Mouse (Mus musculus): ENCODE data around the gene Plcg1. TPM values are rescaled to one million over a fixed set of nuclear protein-coding genes. Genes with fewer than 3 reads are reported as not detected.
A peak's percentile ranks its signal among the peaks of the same experiment; 100 is the strongest.

Plcg1 gene
- polyA plus RNA-seq, 1 experiment from 2014 or later = 11.4 TPM

DNA sequence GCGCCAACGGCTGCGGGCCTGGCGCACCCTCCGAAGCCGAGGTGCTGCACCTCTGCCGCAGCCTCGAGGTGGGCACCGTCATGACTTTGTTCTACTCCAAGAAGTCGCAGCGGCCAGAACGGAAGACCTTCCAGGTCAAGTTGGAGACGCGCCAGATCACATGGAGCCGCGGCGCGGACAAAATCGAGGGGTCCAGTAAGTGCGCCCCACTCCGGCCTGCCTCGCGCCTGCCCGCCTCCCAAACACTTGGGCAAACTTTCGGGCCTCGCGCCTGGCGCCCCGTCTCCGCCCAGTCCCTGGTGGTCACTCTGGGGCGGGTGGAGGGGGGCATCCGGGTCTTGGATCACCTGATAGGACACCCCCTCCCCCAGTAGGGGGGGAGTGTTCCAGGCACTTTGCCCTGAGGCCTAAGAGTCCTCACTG is 750 bp downstream of the Plcg1 start:
- Histone ChIP-seq H3K4me1 (replicated peaks; ENCODE audit: control insufficient read depth, insufficient read depth) (peaks cover 7% of the 10 kb centered on the region; the same call in 1 of the 2 replicates), H3K4me3 (ENCODE audit: low read depth, low read length) (peak overlapping the region; percentile 92), H3K4me2 (replicated peaks; ENCODE audit: low read depth) (peak overlapping the region; percentile 92), H3K9ac (ENCODE audit: low read length) (peak overlapping the region; percentile 96), H3K27me3 (ENCODE audit: control insufficient read depth, insufficient read depth, low read length) (no peaks in the 10 kb centered on the region), H3K27ac (replicated peaks) (peak overlapping the region; percentile 95), H3K36me3 (ENCODE audit: control insufficient read depth, insufficient read depth, low read length) (no peaks in the 10 kb centered on the region), H3K9me3 (ENCODE audit: control insufficient read depth, low read length) (no peaks in the 10 kb centered on the region)
- TF ChIP-seq CTCF (IDR thresholded peaks at IDR 0.05; ENCODE audit: low read depth) (peak; percentile 36; the same call in 1 of the 2 replicates), EP300 (optimal IDR thresholded peaks at IDR 0.05) (no peak)
- under 1% methylated on average over 31 of the region's 32 CpGs for WGBS
- DNase-seq (ENCODE audit: low spot score) = peak; percentile 59
- ATAC-seq (ENCODE audit: low FRiP score, low TSS enrichment) = peak; percentile 15

- no peak for TF ChIP-seq CTCF (IDR thresholded peaks at IDR 0.05; ENCODE audit: low read depth)
- no peak for TF ChIP-seq EP300 (optimal IDR thresholded peaks at IDR 0.05)
- Histone ChIP-seq H3K4me2 (replicated peaks; ENCODE audit: low read depth) (peak overlapping the region; percentile 92), H3K9me3 (ENCODE audit: control insufficient read depth, low read length) (no peaks in the 10 kb centered on the region), H3K4me3 (ENCODE audit: low read depth, low read length) (peak overlapping the region; percentile 92), H3K27ac (replicated peaks) (no peak overlapping the region; the same call in 1 of the 2 replicates), H3K4me1 (replicated peaks; ENCODE audit: control insufficient read depth, insufficient read depth) (peaks cover 7% of the 10 kb centered on the region; the same call in 1 of the 2 replicates), H3K27me3 (ENCODE audit: control insufficient read depth, insufficient read depth, low read length) (no peaks in the 10 kb centered on the region), H3K36me3 (ENCODE audit: control insufficient read depth, insufficient read depth, low read length) (no peaks in the 10 kb centered on the region), H3K9ac (ENCODE audit: low read length) (peak overlapping the region; percentile 96)
- ATAC-seq (ENCODE audit: low FRiP score, low TSS enrichment) = no peak
- 15% methylated on average over 9 of the region's 9 CpGs for WGBS
- no peak for DNase-seq (ENCODE audit: low spot score)
Measured at GRCm38 (mm10) chr2:160732420-160732995, 1.4 kb downstream of the Plcg1 start.

GRCm38 (mm10) chr2:160733131-160733531 is 2.0 kb downstream of the Plcg1 start:
- 23% methylated on average over 7 of the region's 7 CpGs for WGBS
- Histone ChIP-seq H3K9ac (ENCODE audit: low read length) (peak overlapping the region; percentile 96; the same call in 1 of the 2 replicates), H3K36me3 (ENCODE audit: control insufficient read depth, insufficient read depth, low read length) (no peaks in the 10 kb centered on the region), H3K4me2 (replicated peaks; ENCODE audit: low read depth) (peak overlapping the region; percentile 92), H3K27ac (replicated peaks) (no peak overlapping the region), H3K9me3 (ENCODE audit: control insufficient read depth, low read length) (no peaks in the 10 kb centered on the region), H3K4me3 (ENCODE audit: low read depth, low read length) (peak overlapping the region; percentile 92), H3K27me3 (ENCODE audit: control insufficient read depth, insufficient read depth, low read length) (no peaks in the 10 kb centered on the region), H3K4me1 (replicated peaks; ENCODE audit: control insufficient read depth, insufficient read depth) (peaks cover 7% of the 10 kb centered on the region; the same call in 1 of the 2 replicates)
- TF ChIP-seq CTCF (IDR thresholded peaks at IDR 0.05; ENCODE audit: low read depth) (no peak), EP300 (optimal IDR thresholded peaks at IDR 0.05) (no peak)
- DNase-seq (ENCODE audit: low spot score) (no peak), ATAC-seq (ENCODE audit: low FRiP score, low TSS enrichment) (no peak)

DNA sequence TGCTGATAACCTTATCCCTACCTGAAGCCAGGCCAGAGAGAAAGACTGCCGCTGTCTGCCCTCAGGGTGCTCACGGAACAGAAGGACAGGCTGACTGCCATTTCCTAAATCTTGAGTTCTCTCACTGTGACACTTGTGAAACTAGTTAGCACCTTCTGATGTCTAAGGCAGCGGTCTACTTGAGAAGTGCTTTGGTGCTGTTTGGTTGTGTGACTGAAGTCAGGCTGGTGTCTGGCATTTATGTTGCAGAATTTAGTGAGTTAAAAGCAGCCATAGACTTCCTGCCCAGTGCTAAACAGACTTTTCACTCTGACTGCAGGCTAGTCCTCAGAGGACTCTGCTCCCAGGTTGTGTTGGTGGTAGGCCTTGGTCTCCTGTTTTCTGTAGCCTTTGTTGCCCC is 3.2 kb downstream of the Plcg1 start:
- no peak for ATAC-seq (ENCODE audit: low FRiP score, low TSS enrichment)
- no peak for DNase-seq (ENCODE audit: low spot score)
- Histone ChIP-seq H3K4me2 (replicated peaks; ENCODE audit: low read depth) (peak overlapping the region; percentile 14; the same call in 1 of the 2 replicates), H3K4me1 (replicated peaks; ENCODE audit: control insufficient read depth, insufficient read depth) (peaks cover 7% of the 10 kb centered on the region; the same call in 1 of the 2 replicates), H3K4me3 (ENCODE audit: low read depth, low read length) (no peak overlapping the region), H3K9me3 (ENCODE audit: control insufficient read depth, low read length) (no peaks in the 10 kb centered on the region), H3K9ac (ENCODE audit: low read length) (no peak overlapping the region), H3K27ac (replicated peaks) (0 out of 2 replicates have a peak overlapping the region, but pooled peaks have one; percentile 13), H3K27me3 (ENCODE audit: control insufficient read depth, insufficient read depth, low read length) (no peaks in the 10 kb centered on the region), H3K36me3 (ENCODE audit: control insufficient read depth, insufficient read depth, low read length) (no peaks in the 10 kb centered on the region)
- TF ChIP-seq EP300 (optimal IDR thresholded peaks at IDR 0.05) = no peak
- no peak for TF ChIP-seq CTCF (IDR thresholded peaks at IDR 0.05; ENCODE audit: low read depth)
- 74% methylated on average over 3 of the region's 3 CpGs for WGBS

- TF ChIP-seq EP300 (optimal IDR thresholded peaks at IDR 0.05) (no peak), CTCF (IDR thresholded peaks at IDR 0.05; ENCODE audit: low read depth) (no peak)
- DNase-seq (ENCODE audit: low spot score) = no peak
- 61% methylated on average over 5 of the region's 5 CpGs for WGBS
- ATAC-seq (ENCODE audit: low FRiP score, low TSS enrichment) = no peak
- Histone ChIP-seq H3K4me3 (ENCODE audit: low read depth, low read length) (no peak overlapping the region), H3K4me2 (replicated peaks; ENCODE audit: low read depth) (no peak overlapping the region), H3K27me3 (ENCODE audit: control insufficient read depth, insufficient read depth, low read length) (no peaks in the 10 kb centered on the region), H3K9me3 (ENCODE audit: control insufficient read depth, low read length) (no peaks in the 10 kb centered on the region), H3K27ac (replicated peaks) (no peak overlapping the region), H3K4me1 (replicated peaks; ENCODE audit: control insufficient read depth, insufficient read depth) (peaks cover 10% of the 10 kb centered on the region; the same call in 1 of the 2 replicates), H3K9ac (ENCODE audit: low read length) (no peak overlapping the region), H3K36me3 (ENCODE audit: control insufficient read depth, insufficient read depth, low read length) (no peaks in the 10 kb centered on the region)
Measured at GRCm38 (mm10) chr2:160735706-160736310, 4.7 kb downstream of the Plcg1 start.

DNA sequence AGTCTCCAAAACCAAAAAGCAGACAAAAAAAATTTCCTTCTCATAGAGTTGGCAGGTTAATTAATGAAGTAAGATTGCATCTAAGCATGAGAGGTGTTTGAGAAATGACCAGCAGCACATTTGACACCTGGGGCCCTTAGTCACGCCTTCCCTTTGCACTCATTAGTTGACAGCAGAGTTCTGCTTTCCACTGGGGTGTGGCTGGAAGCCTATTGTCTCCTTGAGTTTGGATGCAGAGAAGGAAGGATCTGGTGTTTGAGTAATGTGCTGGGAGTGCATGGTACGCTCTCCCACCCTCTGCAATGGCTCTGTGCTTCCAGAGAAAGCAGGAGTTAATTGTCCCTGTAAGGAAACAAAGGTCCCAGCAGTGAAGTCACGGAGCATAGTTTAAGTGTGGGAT is 5.4 kb downstream of the Plcg1 start:
- Histone ChIP-seq H3K9me3 (ENCODE audit: control insufficient read depth, low read length) (no peaks in the 10 kb centered on the region), H3K27ac (replicated peaks) (no peak overlapping the region), H3K4me1 (replicated peaks; ENCODE audit: control insufficient read depth, insufficient read depth) (peaks cover 9% of the 10 kb centered on the region; the same call in 1 of the 2 replicates), H3K4me2 (replicated peaks; ENCODE audit: low read depth) (no peak overlapping the region), H3K36me3 (ENCODE audit: control insufficient read depth, insufficient read depth, low read length) (no peaks in the 10 kb centered on the region), H3K27me3 (ENCODE audit: control insufficient read depth, insufficient read depth, low read length) (no peaks in the 10 kb centered on the region), H3K4me3 (ENCODE audit: low read depth, low read length) (no peak overlapping the region), H3K9ac (ENCODE audit: low read length) (no peak overlapping the region)
- WGBS = 71% methylated on average over 3 of the region's 3 CpGs
- TF ChIP-seq CTCF (IDR thresholded peaks at IDR 0.05; ENCODE audit: low read depth) = no peak
- no peak for TF ChIP-seq EP300 (optimal IDR thresholded peaks at IDR 0.05)
- no peak for DNase-seq (ENCODE audit: low spot score)
- ATAC-seq (ENCODE audit: low FRiP score, low TSS enrichment) = no peak
